Mouse (Mus musculus): Measurements from ENCODE around the gene Slc8a2.

Slc8a2 gene

DNA sequence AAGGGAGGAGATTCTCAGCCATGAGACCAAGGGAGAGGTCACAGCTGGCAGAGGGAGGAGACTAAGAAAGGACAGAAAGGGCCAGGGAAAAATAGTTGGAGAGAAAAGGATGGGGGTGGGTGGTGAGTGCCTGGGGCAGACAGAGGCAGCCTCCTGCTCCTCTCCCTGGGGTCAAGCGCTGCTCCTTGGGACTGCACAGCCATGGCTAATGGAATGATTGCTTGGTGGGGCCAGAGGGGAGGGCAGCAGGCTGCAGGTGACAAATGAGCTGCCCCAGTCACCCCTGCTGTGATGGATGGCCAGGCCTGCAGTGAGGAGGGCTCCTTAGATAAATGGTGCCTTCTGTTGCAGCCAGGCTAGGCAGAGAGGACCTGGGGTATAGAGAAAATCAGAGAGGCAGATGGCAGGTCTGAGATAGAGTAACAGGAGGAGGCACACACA lies 42.5 kb downstream of the Slc8a2 start:
- no peak for DNase-seq (ENCODE audit: low read depth, low spot score)

DNA sequence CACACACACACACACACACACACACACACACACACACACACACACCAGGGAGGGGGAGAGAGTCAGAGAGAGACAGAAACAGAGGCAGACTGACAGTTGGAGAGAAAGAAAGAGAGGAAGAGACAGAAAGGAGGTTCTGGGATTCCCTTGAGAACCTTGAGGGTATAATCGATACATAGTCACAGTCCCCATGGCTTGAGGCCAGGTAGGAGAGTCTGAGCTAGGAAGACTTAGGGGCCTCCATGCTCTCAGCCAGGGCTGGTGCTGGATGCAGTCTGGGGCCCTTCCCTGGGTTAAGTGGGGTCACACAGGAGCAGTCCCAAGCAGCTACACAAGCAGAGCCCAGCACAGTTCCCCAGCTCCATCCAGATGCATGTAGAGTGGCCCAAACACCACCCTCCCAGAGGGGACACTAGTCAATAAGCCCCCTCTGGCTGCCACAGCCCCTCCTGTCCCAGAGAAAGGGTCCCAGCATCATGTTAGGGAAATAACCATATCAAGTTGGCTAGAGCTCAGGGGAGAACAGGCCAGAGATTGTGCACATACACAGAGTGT lies 43.0 kb downstream of the Slc8a2 start:
- no peak for DNase-seq (ENCODE audit: low read depth, low spot score)

DNA sequence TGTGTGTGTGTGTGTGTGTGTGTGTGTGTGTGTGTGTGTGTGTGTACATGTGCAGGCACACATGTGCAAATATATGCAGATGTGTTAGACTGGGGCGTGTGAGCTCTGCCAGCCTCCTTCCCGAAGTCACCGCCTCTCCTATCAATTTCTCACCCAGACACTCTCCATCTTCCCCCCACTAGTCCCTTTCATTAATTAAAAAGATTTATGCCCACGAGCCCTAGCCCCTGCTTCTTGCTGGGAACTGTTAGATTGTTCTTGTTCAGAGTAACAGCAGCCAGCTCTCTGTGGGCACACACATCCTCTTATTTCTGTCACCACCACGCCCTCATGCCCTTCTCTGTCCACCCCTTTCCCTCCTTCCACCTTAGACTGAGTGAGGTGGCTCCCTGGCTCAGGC lies 43.5 kb downstream of the Slc8a2 start:
- no peak for DNase-seq (ENCODE audit: low read depth, low spot score)

GRCm38 (mm10) chr7:16174597-16175541 lies 45.2 kb downstream of the Slc8a2 start, which contains the start of gene Meis3:
TSS of gene Meis3 (plus strand) at chr7:16175090.
- DNase-seq (ENCODE audit: low read depth, low spot score), result peak; percentile 48

GRCm38 (mm10) chr7:16175542-16175931 lies 45.9 kb downstream of the Slc8a2 start:
- no peak for DNase-seq (ENCODE audit: low read depth, low spot score)

DNA sequence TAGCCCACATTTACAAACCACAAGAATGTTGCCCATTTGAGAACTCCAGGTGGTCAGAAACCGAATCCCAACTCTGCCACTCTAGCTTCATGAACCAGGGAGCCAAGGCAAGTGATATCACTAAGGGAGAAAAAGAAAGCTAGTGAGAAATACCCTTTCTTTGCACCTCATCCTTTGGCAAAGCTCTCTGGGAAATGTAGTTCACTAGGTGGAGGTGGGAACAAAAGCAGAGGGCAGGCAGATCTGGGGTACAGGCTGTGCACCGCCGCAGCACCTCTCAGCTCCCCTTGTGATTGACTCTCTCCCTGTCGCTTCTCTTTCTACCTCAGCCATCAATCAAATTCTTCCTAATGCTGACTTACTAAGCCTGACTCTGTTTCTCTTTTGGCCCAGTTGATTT lies 48.5 kb downstream of the Slc8a2 start:
- DNase-seq (ENCODE audit: low read depth, low spot score), result no peak

DNA sequence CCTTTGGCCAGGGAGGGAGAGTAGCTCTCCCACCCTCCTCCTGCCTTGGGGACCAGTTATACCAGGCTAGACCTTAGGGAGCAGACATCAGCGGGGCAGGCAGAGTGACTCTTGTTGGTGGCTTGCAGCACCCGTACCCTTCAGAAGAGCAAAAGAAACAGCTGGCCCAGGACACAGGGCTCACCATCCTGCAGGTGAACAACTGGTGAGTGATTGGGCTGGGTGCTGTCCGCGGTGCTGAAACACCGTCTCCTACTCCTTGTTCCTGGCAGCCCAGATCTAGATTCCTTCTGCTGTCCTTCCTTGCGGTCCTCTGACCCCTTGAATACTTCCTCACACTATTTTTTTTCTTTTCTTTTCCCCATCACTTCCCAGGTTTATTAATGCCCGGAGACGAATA lies 54.0 kb downstream of the Slc8a2 start:
- no peak for DNase-seq (ENCODE audit: low read depth, low spot score)

DNA sequence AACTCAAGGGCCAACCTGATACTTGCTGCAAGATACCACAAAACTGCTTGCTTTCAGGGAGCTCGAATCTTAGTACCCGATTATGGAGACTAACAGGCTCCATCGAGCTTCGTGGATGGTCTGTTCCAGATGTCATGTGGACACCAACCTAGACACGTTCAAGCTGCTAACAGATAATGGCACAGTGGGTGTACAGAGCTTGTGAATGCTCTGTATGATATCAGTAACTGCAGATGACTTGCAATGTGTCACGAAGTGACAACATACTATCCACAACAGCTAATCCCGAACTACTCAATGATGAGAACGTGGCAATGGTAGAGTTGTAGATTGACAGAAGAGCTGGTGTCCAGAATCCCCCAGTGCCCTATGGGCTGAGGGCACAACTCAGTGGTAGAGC lies 57.9 kb downstream of the Slc8a2 start:
- DNase-seq (ENCODE audit: low read depth, low spot score), result no peak

DNA sequence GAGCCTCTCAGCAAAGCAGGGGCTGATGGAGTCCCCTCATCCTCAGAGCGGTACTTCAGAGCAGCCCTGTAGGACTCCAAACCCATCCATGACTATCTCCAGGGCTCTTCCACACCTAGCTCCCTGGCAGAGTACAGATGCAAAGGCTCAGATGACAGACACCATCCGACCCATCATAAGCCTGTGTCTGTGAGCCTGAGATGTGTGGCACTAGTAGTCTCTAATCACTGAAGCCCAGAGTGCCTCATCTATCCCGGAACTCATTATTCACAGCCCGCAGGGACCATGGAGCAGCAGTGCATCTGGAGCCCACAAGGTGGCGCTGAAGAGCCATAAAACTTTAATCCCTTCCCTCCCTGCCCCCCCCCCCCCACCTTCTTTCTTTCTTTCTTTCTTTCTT lies 62.7 kb downstream of the Slc8a2 start:
- DNase-seq (ENCODE audit: low read depth, low spot score), result no peak

DNA sequence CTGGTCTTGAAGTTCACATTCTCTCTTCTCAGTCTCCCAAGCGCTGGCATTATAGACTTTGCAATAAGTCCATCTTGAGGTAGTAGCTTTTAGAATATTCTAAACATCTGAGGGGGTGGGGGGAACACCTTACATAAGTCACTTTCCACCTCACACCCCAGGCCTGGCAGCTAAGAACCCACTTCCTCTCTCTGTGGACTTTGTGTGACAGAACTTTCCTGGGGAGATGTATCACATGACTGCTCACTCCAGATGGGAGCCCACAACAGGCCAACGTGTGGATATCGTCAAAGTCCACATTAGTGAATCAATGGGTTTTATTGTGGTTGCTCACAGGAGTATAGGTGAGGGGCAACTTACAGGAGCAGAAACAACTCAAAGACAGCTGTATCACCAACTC lies 64.1 kb downstream of the Slc8a2 start:
- no peak for DNase-seq (ENCODE audit: low read depth, low spot score)

- DNase-seq (ENCODE audit: low read depth, low spot score), result no peak
Observed at GRCm38 (mm10) chr7:16196616-16197015, 67.0 kb downstream of the Slc8a2 start.

DNA sequence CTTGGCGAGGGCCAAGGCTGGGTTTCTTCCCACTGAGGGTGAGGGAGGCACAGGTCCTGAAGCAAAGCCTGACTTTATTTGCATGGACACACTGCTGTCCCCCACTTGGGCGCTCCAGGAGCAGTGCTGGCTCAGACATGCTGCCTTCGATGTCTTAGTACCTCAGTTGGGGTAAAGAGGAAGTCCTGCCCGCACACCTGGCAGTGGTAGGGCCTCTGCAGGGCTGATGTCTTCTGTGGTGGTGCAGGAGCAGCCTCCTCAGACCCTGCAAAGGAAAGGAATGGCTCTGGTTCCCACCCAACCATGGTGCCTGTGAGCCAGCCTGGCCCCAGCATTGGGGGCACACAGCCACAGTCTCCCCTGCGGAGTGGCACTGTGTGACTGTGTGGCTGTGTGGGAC lies 67.5 kb downstream of the Slc8a2 start:
- DNase-seq (ENCODE audit: low read depth, low spot score), result no peak

DNA sequence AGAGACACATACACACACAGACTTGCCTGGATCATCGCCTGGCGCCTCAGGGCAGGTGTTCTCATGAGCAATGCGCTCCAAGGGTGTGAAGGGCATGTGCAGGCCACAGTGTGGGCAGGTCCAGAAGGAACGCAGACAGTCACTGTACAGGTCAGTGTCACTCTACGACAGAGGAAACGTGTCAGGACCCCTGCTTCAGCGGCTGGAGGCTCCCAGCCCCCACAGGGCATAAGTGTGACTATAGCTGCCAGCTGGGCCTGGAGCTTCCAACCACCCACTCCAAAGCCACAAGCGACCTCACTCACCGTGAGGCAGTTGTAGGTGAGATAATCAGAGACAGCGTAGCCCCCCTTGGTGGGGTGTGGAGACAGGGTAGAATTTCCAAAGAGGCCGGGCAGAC lies 68.9 kb downstream of the Slc8a2 start:
- DNase-seq (ENCODE audit: low read depth, low spot score), result no peak

- no peak for DNase-seq (ENCODE audit: low read depth, low spot score)
Observed at GRCm38 (mm10) chr7:16201136-16201535, 71.5 kb downstream of the Slc8a2 start.

GRCm38 (mm10) chr7:16202756-16203504 lies 73.3 kb downstream of the Slc8a2 start:
- DNase-seq (ENCODE audit: low read depth, low spot score), result no peak

- no peak for DNase-seq (ENCODE audit: low read depth, low spot score)
Observed at GRCm38 (mm10) chr7:16203505-16203903, 73.9 kb downstream of the Slc8a2 start.

- no peak for DNase-seq (ENCODE audit: low read depth, low spot score)
Observed at GRCm38 (mm10) chr7:16204791-16205190, 75.2 kb downstream of the Slc8a2 start.

GRCm38 (mm10) chr7:16207076-16207475 lies 77.5 kb downstream of the Slc8a2 start:
- no peak for DNase-seq (ENCODE audit: low read depth, low spot score)

- DNase-seq (ENCODE audit: low read depth, low spot score), result peak; percentile 60
Observed at GRCm38 (mm10) chr7:16207496-16207895, 77.9 kb downstream of the Slc8a2 start.

DNA sequence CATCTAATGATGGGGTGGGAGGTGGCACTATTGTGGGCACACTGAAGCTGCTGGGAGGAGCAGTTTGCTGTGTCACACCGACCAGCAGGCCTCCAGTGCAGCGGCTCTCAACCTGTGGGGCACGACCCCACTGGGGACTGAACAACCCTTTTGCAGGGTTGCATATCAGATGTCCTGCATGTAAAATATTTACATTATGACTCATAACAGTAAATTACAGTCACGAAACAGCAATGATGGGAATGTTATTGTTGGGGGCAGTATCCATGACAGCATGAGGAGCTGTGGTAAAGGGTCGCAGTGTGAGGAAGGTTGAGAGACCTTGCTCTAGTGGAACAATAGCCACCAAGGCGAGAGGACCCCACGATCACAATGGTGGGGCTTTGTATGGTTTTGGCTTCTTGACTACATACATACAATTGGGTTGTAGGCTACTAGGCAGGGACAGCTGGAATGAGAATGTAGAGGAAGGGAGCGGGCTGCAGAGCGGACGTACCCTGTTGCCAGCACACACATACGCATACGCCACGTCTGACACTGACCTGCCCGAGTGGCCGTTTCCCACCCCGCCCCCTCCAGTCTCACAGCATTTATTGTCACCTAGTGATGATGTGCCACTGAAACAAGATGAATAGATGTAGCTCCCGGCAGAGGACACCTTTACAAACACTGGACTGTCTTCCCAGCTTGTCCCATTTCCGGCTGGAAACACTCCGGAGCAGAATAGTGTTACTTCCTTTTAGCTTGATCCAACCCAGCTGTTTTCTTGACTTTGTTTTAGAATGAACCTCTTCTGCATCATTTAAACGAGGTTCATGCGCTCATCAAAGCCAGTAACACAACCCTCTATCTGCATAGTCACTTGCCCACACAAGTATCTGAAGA lies 79.4 kb downstream of the Slc8a2 start:
- DNase-seq (ENCODE audit: low read depth, low spot score), result no peak
